In genomic region chr10:81105565-81106112, GRCm38 (mm10) we compare ENCODE assay signal across 8 mouse cellular contexts. TPM values are rescaled to one million over a fixed set of nuclear protein-coding genes. Genes with fewer than 3 reads are reported as not detected.
DNase-seq lines count a peak whose midpoint lies in the region; ATAC-seq lines count a peak whose summit lies in the region.

TSS of gene Map2k2 (plus strand) at chr10:81105915.

- peak within 1 kb of the TSS; percentile 79 for H3K4me3 ChIP-seq in hindbrain, embryonic 14.5 days (replicated peaks; ENCODE audit: low read length)

- H3K4me2 ChIP-seq in hindbrain, embryonic 14.5 days (replicated peaks): peak within 1 kb of the TSS; percentile 64

- H3K27me3 ChIP-seq in hindbrain, embryonic 14.5 days (ENCODE audit: control insufficient read depth, insufficient read depth, low read length): no peaks in the 10 kb centered on the region

- H3K9me3 ChIP-seq in hindbrain, embryonic 14.5 days (ENCODE audit: control insufficient read depth, low read length): no peaks in the 10 kb centered on the region

- H3K4me1 ChIP-seq in hindbrain, embryonic 14.5 days (replicated peaks; ENCODE audit: control insufficient read depth, insufficient read depth, low read length): peaks cover 20% of the 10 kb centered on the region

- peak; percentile 92 for ATAC-seq in hindbrain, embryonic 14.5 days (ENCODE audit: low FRiP score)

- H3K36me3 ChIP-seq in hindbrain, embryonic 14.5 days (replicated peaks; ENCODE audit: control insufficient read depth, insufficient read depth): peaks cover 26% of the 10 kb centered on the region

- 0% methylated on average over 50 of the region's 56 CpGs for WGBS in hindbrain, embryonic 14.5 days

- peak within 1 kb of the TSS; percentile 99 for H3K27ac ChIP-seq in hindbrain, embryonic 14.5 days

- DNase-seq in T-cell, adult 2 months (ENCODE audit: low spot score): peak; percentile 98
- DNase-seq in cerebellum, postnatal 25 days: peak; percentile 97 to 98
- peak; percentile 88 for DNase-seq in frontal cortex, postnatal 25 days (ENCODE audit: low spot score in 2 of 2)
- peak; percentile 98 for DNase-seq in hindbrain, embryonic 14.5 days (ENCODE audit: low spot score)
- peak; percentile 96 to 97 for DNase-seq in layer of hippocampus, postnatal 36 days
- peak; percentile 97 for DNase-seq in lung, postnatal 36 days
- DNase-seq in right cerebral cortex, adult 18-20 months: peak; percentile 96
- DNase-seq in urinary bladder, postnatal 10 days (ENCODE audit: low spot score): peak; percentile 94

- peak within 1 kb of the TSS; percentile 97 for H3K9ac ChIP-seq in hindbrain, embryonic 14.5 days

RNA-seq across cellular contexts. Expression of gene Map2k2, which starts in this region (rescaled TPM):
- polyA plus RNA-seq in hindbrain, embryonic 14.5 days (2014; fragmentation: Nextera tagmentation; extraction: Ambion mirVana): 222 and 230 TPM in 2 replicates
- total RNA-seq in layer of hippocampus, postnatal 36 days (2021): 100 to 1,000 TPM; 132 to 141 TPM

Comparison
In these comparisons a context has a peak if more than half of its experiments do, and no peak if none do; other contexts are left out.
1. Peak in every context shown above with its lines: DNase-seq, ATAC-seq, H3K4me3 ChIP-seq and H3K27ac ChIP-seq.